Mouse (Mus musculus) left cerebral cortex, adult 2 months (tissue): Measurements from ENCODE around the gene Polg. TPM values are rescaled to one million over a fixed set of nuclear protein-coding genes. Genes with fewer than 3 reads are reported as not detected.

Experiments
- DNase-seq, 2 experiments: peaks; one replicate each; pipeline ENCODE4 v3.0.0; 2021 to 2022; ENCODE audit warnings: low spot score in 2 of 2, mixed read lengths in 1 of 2; ENCODE audit errors: extremely low spot score in 1 of 2
- H3K27ac ChIP-seq: fragments of 200-600 bp; 2 replicates; pipeline ENCODE4 v1.8.1; 2022
- H3K4me3 ChIP-seq: fragments of 200-600 bp; 2 replicates; pipeline ENCODE4 v1.8.1; 2022
- CTCF ChIP-seq: fragments of 200-600 bp; IDR thresholded peaks from 2 replicates; pipeline ENCODE4 v1.8.1; 2022; ENCODE audit warnings: antibody characterized with exemption, mild to moderate bottlenecking, moderate library complexity
- intact Hi-C: fragments of 180-260 bp; cut with DNase I; formaldehyde crosslinking; loops from one replicate; pipeline ENCODE4 v1.15.1; 2025
- total RNA-seq, 2 experiments: library from RNA; stranded (reverse); gene quantifications; 2 replicates each; pipeline ENCODE4 v1.2.3; 2021

The Polg gene
- total RNA-seq, 2 experiments from 2014 or later = 86.7 to 100 TPM

DNA sequence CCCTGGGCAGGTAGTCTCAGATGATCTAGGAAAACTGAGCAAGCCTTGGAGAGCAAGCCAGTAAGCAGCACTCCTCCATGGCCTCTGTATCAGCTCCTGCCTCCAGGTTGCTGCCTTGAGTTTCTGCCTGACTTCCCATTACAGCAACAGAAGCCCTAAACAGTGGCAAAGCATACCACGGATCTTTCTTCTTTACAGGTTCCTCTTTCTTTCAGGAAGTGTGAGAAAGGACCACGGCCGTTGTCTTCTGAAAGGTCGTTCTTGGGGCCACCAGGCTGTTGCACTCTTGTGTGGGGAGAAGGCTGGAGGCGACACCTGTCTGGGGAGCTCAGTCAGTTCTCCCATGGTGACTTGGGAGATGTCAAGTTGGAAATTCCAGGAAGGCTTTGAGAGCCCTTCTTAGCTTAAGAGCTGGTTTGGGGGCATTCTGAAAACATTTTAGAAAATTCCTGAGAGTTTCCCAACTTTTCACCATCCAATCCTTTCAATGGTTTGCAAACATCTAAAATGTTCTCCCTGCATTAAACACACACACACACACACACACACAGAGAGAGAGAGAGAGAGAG lies 8.8 kb upstream of the Polg start:
- intact Hi-C loops = no loop called here
- Histone ChIP-seq H3K27ac (no peak overlapping the region), H3K4me3 (no peak overlapping the region)
- TF ChIP-seq CTCF = no peak
- DNase-seq = no peak

DNA sequence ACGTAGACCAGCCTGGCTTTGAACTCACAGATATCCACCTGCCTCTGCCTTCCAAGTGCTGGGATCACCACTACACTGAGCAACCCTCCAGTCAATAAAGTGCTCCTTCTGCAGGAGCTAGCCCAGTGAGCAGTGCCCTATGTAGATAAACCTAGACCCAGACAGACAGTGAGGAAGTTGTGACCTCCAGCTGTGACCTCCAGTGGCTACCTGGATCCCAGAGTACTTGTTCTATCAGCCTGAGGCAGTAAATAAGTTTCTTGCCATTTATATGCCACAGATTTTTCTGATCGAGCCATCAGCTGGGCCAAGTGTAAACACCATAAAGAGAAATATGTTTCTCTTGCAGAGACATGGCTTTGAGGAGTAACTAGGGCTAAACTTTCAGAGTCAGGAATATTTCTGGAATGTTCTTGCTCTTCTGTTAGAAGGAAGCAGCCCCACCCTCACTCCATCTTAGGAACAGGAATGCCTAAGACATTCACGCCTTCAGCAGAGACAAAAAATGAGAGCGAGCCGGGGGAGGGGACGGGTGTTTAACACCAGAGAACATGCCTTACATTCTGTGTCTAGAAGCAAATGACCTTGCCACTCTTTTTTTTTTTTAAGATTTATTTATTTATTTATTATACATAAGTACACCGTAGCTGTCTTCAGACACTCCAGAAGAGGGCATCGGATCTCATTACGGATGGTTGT lies 7.5 kb upstream of the Polg start:
- Histone ChIP-seq H3K4me3 (no peak overlapping the region), H3K27ac (no peak overlapping the region)
- intact Hi-C loops = no loop called here
- no peak for TF ChIP-seq CTCF
- DNase-seq = no peak

DNA sequence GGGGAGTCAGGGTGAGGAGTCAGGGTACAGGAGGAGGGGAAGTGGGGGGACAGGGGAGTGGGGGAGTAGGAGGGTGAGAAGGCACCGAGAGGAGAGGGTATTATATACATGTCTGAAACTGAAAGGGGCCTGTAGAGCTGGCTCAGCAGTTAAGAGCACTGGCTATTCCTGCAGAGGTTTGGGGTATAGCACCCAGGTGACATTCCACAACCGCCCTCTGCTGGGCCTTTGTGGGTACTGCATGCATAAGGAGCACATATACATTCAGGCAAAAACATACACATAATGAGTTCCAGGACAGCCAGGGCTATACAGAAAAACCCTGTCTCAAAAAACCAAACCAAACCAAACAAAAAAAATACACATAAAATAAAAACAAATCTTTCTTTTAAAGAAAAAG lies 6.6 kb upstream of the Polg start:
- no peak overlapping the region for H3K4me3 ChIP-seq
- no peak for DNase-seq
- peak; percentile 36 for TF ChIP-seq CTCF
- H3K27ac ChIP-seq = no peak overlapping the region
- intact Hi-C loops = no loop called here

DNA sequence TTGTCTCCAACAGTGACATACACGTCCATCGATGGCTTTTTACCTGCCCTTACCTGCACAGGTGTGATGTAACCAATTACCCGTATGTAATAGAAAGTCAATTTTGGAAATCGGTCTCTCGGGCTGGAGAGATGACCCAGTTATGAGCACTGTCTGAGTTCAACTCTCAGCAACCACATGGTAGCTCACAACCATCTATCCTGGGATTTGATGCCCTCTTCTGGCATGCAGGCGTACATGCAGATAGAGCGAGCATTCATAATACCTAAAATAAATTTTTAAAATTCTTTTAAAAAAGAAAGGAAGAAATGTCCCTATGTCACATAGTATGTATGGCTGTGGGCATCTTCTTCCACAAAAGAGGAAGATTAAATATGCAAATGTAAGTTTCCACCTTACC lies 5.3 kb upstream of the Polg start:
- intact Hi-C loops = no loop called here
- TF ChIP-seq CTCF = peak; percentile 44
- no peak for DNase-seq
- H3K4me3 ChIP-seq = no peak overlapping the region
- H3K27ac ChIP-seq = no peak overlapping the region

DNA sequence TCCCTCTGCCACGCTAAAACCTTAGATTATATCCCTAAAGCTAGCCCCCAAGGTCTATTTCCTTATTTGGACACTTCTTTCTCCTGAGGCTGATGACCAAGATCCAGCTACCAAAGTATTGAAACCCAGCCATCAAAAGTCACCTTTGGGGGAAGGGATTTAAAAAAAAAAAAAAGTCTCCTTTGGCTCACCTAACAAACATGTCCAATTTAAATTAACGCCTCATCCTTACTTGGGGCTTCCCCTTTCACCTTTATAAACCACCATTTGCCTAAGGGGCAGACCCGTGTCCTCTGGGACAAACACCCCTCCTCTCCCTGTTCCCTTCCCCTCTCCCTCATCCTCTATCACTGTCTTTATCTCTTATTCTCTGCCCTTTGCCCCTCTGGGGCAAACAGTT lies 4.6 kb upstream of the Polg start:
- no peak for DNase-seq
- no peak for TF ChIP-seq CTCF
- no peak overlapping the region for H3K27ac ChIP-seq
- intact Hi-C loops = no loop called here
- no peak overlapping the region for H3K4me3 ChIP-seq

DNA sequence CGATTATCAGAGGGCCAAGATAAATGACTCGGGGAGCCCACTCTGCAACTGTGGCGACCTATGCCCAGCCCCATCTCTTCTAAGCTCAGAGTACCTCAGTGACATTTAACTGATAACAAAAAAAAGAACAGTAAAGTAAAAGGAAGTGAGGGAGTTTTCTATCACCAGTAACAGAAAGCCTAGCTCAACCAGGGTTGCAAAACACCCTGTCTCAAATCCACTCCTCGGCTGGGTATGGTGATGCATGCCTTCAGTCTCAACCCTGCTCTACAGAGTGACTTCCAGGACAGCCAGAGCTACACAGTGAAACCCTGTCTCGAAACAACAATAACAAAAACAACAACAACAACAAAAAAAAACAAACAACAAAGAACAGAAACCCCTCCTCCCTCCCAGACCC lies 3.6 kb upstream of the Polg start:
- no peak overlapping the region for H3K4me3 ChIP-seq
- intact Hi-C loops = loop anchor here (10.0 kb wide), 1 partner anchor 195 kb away; the partner anchor contains the start of gene Abhd2
- no peak overlapping the region for H3K27ac ChIP-seq
- no peak for TF ChIP-seq CTCF
- DNase-seq = no peak

DNA sequence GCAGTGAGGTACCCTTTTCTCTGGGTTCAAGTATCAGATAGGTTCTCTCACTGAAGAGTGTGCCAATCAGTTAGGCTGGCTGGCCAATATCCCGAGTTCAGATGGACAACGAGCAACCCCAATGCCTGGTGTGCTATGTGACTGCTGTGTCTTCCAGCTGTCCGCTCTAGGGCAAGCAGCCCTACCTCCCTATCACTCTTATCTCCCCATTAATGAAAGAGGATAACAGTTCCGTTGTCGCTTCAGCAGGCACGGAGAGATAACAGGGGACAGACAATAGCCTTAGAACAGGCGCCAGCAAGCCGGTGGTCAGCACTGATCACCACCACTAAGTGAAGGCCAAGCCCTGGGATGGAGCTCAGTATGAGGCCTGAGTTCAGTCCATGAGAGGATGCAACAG lies 2.8 kb upstream of the Polg start:
- intact Hi-C loops = loop anchor here (10.0 kb wide), 1 partner anchor 194 kb away; the partner anchor contains the start of gene Abhd2
- H3K27ac ChIP-seq = no peak overlapping the region
- DNase-seq = no peak
- no peak overlapping the region for H3K4me3 ChIP-seq
- TF ChIP-seq CTCF = no peak

DNA sequence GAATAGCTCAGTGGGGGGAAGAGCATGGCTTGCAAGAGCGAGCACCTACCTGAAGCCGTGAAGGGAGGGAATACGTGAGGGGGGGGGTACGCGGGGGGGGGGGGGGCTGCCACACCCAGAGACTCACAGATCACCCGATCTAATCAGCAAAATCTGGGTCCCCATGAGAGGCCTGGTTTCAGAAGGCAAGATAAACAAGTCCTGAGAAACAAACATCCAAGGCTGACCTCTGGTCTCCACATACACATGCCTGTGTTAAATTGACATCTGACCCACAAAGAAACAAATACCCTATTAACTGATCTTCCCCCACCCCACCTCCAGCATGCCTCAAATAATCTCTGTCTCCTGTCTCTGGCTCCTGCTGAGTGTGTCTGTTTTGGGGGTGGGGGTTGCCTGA lies 1.8 kb upstream of the Polg start:
- no peak overlapping the region for H3K4me3 ChIP-seq
- TF ChIP-seq CTCF = no peak
- H3K27ac ChIP-seq = no peak overlapping the region
- intact Hi-C loops = loop anchor here (10.0 kb wide), 1 partner anchor 193 kb away; the partner anchor contains the start of gene Abhd2
- DNase-seq = no peak

DNA sequence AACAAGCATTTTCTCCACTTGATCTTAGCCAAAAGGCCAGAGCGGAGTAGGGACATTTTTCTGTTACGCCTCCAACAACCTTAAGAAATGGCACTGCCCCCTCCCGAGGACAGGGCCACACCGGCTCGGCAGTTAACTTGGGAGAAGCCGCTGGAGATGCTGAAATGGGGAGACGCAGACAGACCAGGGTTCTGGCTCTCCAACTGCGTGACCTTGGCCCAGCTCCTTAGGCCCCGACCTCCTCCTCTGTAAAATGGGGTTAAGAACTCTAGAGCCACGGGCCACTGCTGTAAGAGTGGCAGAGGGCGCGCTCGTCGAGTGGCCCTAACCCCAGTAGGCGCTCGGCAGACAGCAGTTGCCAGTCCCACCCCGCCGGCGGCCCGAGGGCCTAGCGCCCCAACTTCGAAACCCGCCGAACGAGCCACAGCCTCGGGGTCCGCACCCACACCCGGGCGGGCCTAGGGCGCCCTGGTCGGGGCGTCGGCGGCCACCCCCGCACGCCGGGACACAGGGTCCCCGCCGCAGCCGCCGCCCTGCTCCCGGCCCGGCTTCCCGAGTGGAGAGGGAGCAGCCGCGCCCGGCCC lies 609 bp downstream of the Polg start:
- peak in 1 of 2 experiments; percentile 51 for DNase-seq
- no peak for TF ChIP-seq CTCF
- Histone ChIP-seq H3K4me3 (peak overlapping the region; percentile 68), H3K27ac (peak overlapping the region; percentile 77)
- intact Hi-C loops = loop anchor here (1.0 to 10.0 kb wide), 3 partner anchors 74 to 191 kb away; partner anchors contain the start of genes Abhd2 and Fanci

DNA sequence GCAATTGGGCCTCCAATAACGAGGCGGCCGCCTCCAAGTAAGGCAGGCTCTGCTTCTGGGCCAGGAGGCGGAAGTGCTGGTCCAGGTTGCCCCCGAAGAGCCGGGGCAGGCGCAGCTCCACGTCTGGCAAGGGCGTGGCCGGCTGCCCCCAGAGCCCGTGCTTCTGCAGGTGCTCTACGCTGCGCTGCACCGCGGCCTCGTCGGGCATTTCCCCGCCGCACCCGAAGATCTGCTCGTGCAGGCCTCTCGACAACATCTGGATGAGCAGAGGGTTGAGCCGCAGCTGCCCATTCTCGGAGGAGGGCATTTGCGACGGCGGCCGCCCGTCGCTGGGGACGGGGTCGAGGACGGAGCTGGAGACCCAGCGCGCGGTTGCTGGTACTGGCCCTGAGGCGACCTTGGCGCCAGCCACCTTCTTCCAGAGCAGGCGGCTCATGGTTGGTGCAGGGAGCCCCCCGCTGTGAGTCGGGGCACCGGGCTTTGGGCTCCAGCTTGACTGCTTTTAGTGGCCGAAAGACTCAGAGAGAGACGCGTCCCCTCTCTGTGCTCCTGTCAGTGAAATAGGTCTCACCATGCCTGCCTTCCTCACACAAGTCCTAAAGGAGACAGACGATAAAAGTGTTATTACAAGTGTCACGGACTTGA lies 1.3 kb downstream of the Polg start:
- Histone ChIP-seq H3K27ac (peak overlapping the region; percentile 77; the same call in 1 of the 2 replicates), H3K4me3 (peak overlapping the region; percentile 68)
- intact Hi-C loops = loop anchor here (2.0 to 10.0 kb wide), 3 partner anchors 94 to 218 kb away; partner anchors contain the start of gene Abhd2
- DNase-seq = peak in 1 of 2 experiments; percentile 32
- TF ChIP-seq CTCF = no peak

DNA sequence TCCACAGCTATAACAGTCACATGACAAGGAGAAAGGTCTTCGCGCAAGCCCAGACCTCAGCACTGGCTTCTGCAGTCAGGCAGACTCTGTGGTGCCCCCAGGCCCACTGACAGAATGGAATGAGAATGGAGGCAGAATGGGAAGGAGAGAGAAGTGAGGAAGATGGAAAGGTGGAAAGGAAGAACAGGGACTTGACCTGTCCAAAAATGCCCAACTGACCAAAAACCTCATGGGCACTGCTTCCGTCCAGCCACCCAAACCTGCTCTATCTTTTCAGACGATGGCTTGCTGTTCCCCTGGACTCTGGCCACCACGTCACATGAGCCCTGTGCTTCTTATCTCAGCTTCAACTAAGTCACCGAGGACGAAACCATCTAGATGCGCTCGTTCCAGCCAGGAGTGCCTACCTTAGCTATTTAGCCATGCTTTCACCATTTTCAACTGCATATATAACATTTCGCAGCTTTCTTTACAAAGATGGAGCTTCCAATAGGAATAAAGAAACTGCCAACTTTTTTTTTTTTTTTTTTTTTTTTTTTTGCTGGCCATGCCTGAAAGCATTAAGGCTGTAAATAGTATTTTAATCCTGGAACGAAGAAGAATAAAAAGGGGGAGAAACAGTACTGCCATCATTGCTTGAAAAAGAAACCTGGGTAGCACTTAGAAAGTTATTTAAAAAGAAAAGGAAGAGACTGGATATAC lies 2.6 kb downstream of the Polg start:
- no peak for DNase-seq
- no peak overlapping the region for H3K27ac ChIP-seq
- intact Hi-C loops = loop anchor here (2.0 to 10.0 kb wide), 3 partner anchors 93 to 216 kb away; partner anchors contain the start of gene Abhd2
- no peak for TF ChIP-seq CTCF
- no peak overlapping the region; the same call in 1 of the 2 replicates for H3K4me3 ChIP-seq
